Mouse (Mus musculus) ES-E14 (cell line): ENCODE data around the gene Eci2.

ENCODE experiments used
- CHD2 ChIP-seq: IDR thresholded peaks from 2 replicates; pipeline ENCODE4 v1.6.1; 2014; ENCODE audit warnings: mild to moderate bottlenecking, low read depth, low read length, inconsistent platforms
- HCFC1 ChIP-seq: IDR thresholded peaks from 2 replicates; pipeline ENCODE4 v1.6.1; 2012; ENCODE audit warnings: low read length, inconsistent platforms, borderline replicate concordance; ENCODE audit not compliant: insufficient read depth
- MAFK ChIP-seq: IDR thresholded peaks from 2 replicates; pipeline ENCODE4 v1.6.1; 2014; ENCODE audit warnings: mild to moderate bottlenecking, low read depth, low read length, inconsistent platforms; ENCODE audit not compliant: insufficient read depth
- ZC3H11A ChIP-seq: IDR thresholded peaks from 2 replicates; pipeline ENCODE4 v1.6.1; 2012; ENCODE audit warnings: low read depth, mild to moderate bottlenecking, inconsistent platforms, low read length, borderline replicate concordance
- ZNF384 ChIP-seq: IDR thresholded peaks from 2 replicates; pipeline ENCODE4 v1.6.1; 2012; ENCODE audit warnings: low read depth, low read length, inconsistent platforms

GRCm38 (mm10) chr13:35035731-35036130 is 8.8 kb upstream of the Eci2 start:
- TF ChIP-seq CHD2 (no peak), ZNF384 (no peak), HCFC1 (no peak), ZC3H11A (no peak), MAFK (no peak)
